Mouse (Mus musculus): ENCODE measurements around the gene B430305J03Rik.

GRCm38 (mm10) chr3:61358756-61359293, 6.9 kb downstream of the B430305J03Rik start:
- no peak for TF ChIP-seq POLR2A (IDR thresholded peaks at IDR 0.05; ENCODE audit: control insufficient read depth, extremely low read depth, insufficient read depth, low read length, poor library complexity)
- no peak for TF ChIP-seq CTCF (IDR thresholded peaks at IDR 0.05; ENCODE audit: borderline replicate concordance, control insufficient read depth, extremely low read depth, insufficient read depth, low read length, poor library complexity)

All from thymus, adult 2 months (tissue).